Mouse (Mus musculus): Measurements from ENCODE around the gene Hectd4. TPM values are rescaled to one million over a fixed set of nuclear protein-coding genes. Genes with fewer than 3 reads are reported as not detected.
A peak's percentile ranks its signal among the peaks of the same experiment; 100 is the strongest.

The Hectd4 gene
- polyA plus RNA-seq, 1 experiment from 2014 or later = 9.7 TPM

- WGBS = 85% methylated on average over 7 of the region's 7 CpGs
- no peak overlapping the region for H3K9ac ChIP-seq (ENCODE audit: low read length)
- H3K4me3 ChIP-seq (ENCODE audit: low read depth, low read length) = no peak overlapping the region
- no peaks in the 10 kb centered on the region for H3K9me3 ChIP-seq (ENCODE audit: control insufficient read depth, low read length)
- H3K27me3 ChIP-seq (ENCODE audit: control insufficient read depth, insufficient read depth, low read length) = no peaks in the 10 kb centered on the region
- no peaks in the 10 kb centered on the region for H3K4me1 ChIP-seq (ENCODE audit: control insufficient read depth, insufficient read depth, low read length)
- no peak for ATAC-seq (ENCODE audit: low FRiP score)
- no peak overlapping the region for H3K27ac ChIP-seq (ENCODE audit: low read depth, low read length)
- DNase-seq (ENCODE audit: low spot score, missing footprints) = no peak
- no peak overlapping the region for H3K4me2 ChIP-seq
- H3K36me3 ChIP-seq (ENCODE audit: control insufficient read depth, insufficient read depth, low read length) = peaks cover 7% of the 10 kb centered on the region; the same call in 1 of the 2 replicates
These were observed 51.0 kb downstream of the Hectd4 start for GRCm38 (mm10) chr5:121271046-121271445.

GRCm38 (mm10) chr5:121276808-121277207, 56.8 kb downstream of the Hectd4 start:
- ATAC-seq (ENCODE audit: low FRiP score) = no peak
- H3K36me3 ChIP-seq (ENCODE audit: control insufficient read depth, insufficient read depth, low read length) = peaks cover 5% of the 10 kb centered on the region

GRCm38 (mm10) chr5:121280456-121280855, 60.4 kb downstream of the Hectd4 start:
- Histone ChIP-seq H3K36me3 (ENCODE audit: control insufficient read depth, insufficient read depth, low read length) (peaks cover 6% of the 10 kb centered on the region), H3K27me3 (ENCODE audit: control insufficient read depth, insufficient read depth, low read length) (no peaks in the 10 kb centered on the region), H3K9me3 (ENCODE audit: control insufficient read depth, low read length) (no peaks in the 10 kb centered on the region), H3K9ac (ENCODE audit: low read length) (no peak overlapping the region), H3K4me2 (no peak overlapping the region), H3K4me1 (ENCODE audit: control insufficient read depth, insufficient read depth, low read length) (no peaks in the 10 kb centered on the region), H3K27ac (ENCODE audit: low read depth, low read length) (no peak overlapping the region), H3K4me3 (ENCODE audit: low read depth, low read length) (no peak overlapping the region)
- ATAC-seq (ENCODE audit: low FRiP score) = no peak
- DNase-seq (ENCODE audit: low spot score, missing footprints) = peak; percentile 37
- WGBS = 87% methylated on average over 4 of the region's 4 CpGs

More at GRCm38 (mm10) chr5:121276808-121277207, 56.8 kb downstream of the Hectd4 start:
- Histone ChIP-seq H3K27me3 (ENCODE audit: control insufficient read depth, insufficient read depth, low read length) (no peaks in the 10 kb centered on the region), H3K9ac (ENCODE audit: low read length) (no peak overlapping the region), H3K9me3 (ENCODE audit: control insufficient read depth, low read length) (no peaks in the 10 kb centered on the region), H3K4me1 (ENCODE audit: control insufficient read depth, insufficient read depth, low read length) (no peaks in the 10 kb centered on the region), H3K27ac (ENCODE audit: low read depth, low read length) (no peak overlapping the region), H3K4me2 (no peak overlapping the region), H3K4me3 (ENCODE audit: low read depth, low read length) (no peak overlapping the region)
- 72% methylated on average over 1 of the region's 1 CpGs for WGBS
- peak; percentile 66 for DNase-seq (ENCODE audit: low spot score, missing footprints)

- ATAC-seq (ENCODE audit: low FRiP score) (no peak), DNase-seq (ENCODE audit: low spot score, missing footprints) (no peak)
- Histone ChIP-seq H3K4me1 (ENCODE audit: control insufficient read depth, insufficient read depth, low read length) (no peaks in the 10 kb centered on the region), H3K27me3 (ENCODE audit: control insufficient read depth, insufficient read depth, low read length) (no peaks in the 10 kb centered on the region), H3K9me3 (ENCODE audit: control insufficient read depth, low read length) (no peaks in the 10 kb centered on the region), H3K36me3 (ENCODE audit: control insufficient read depth, insufficient read depth, low read length) (peaks cover 14% of the 10 kb centered on the region), H3K9ac (ENCODE audit: low read length) (no peak overlapping the region), H3K27ac (ENCODE audit: low read depth, low read length) (no peak overlapping the region), H3K4me3 (ENCODE audit: low read depth, low read length) (no peak overlapping the region), H3K4me2 (no peak overlapping the region)
- WGBS = 90% methylated on average over 9 of the region's 9 CpGs
These were observed 63.0 kb downstream of the Hectd4 start for GRCm38 (mm10) chr5:121283051-121283450.

- WGBS = 87% methylated on average over 5 of the region's 5 CpGs
- Histone ChIP-seq H3K36me3 (ENCODE audit: control insufficient read depth, insufficient read depth, low read length) (peaks cover 12% of the 10 kb centered on the region), H3K4me3 (ENCODE audit: low read depth, low read length) (no peak overlapping the region), H3K4me1 (ENCODE audit: control insufficient read depth, insufficient read depth, low read length) (no peaks in the 10 kb centered on the region), H3K9ac (ENCODE audit: low read length) (no peak overlapping the region), H3K9me3 (ENCODE audit: control insufficient read depth, low read length) (no peaks in the 10 kb centered on the region), H3K4me2 (no peak overlapping the region), H3K27ac (ENCODE audit: low read depth, low read length) (no peak overlapping the region), H3K27me3 (ENCODE audit: control insufficient read depth, insufficient read depth, low read length) (no peaks in the 10 kb centered on the region)
- no peak for ATAC-seq (ENCODE audit: low FRiP score)
- no peak for DNase-seq (ENCODE audit: low spot score, missing footprints)
These were observed 64.8 kb downstream of the Hectd4 start for GRCm38 (mm10) chr5:121284816-121285215.

GRCm38 (mm10) chr5:121287213-121287612, 67.2 kb downstream of the Hectd4 start:
- no peak for DNase-seq (ENCODE audit: low spot score, missing footprints)
- Histone ChIP-seq H3K4me1 (ENCODE audit: control insufficient read depth, insufficient read depth, low read length) (no peaks in the 10 kb centered on the region), H3K9ac (ENCODE audit: low read length) (no peak overlapping the region), H3K36me3 (ENCODE audit: control insufficient read depth, insufficient read depth, low read length) (peaks cover 8% of the 10 kb centered on the region; the same call in 1 of the 2 replicates), H3K4me2 (no peak overlapping the region), H3K9me3 (ENCODE audit: control insufficient read depth, low read length) (no peaks in the 10 kb centered on the region), H3K27me3 (ENCODE audit: control insufficient read depth, insufficient read depth, low read length) (no peaks in the 10 kb centered on the region), H3K4me3 (ENCODE audit: low read depth, low read length) (no peak overlapping the region), H3K27ac (ENCODE audit: low read depth, low read length) (no peak overlapping the region)
- 90% methylated on average over 2 of the region's 2 CpGs for WGBS
- no peak for ATAC-seq (ENCODE audit: low FRiP score)

- ATAC-seq (ENCODE audit: low FRiP score) (no peak), DNase-seq (ENCODE audit: low spot score, missing footprints) (no peak)
- Histone ChIP-seq H3K4me3 (ENCODE audit: low read depth, low read length) (no peak overlapping the region), H3K4me1 (ENCODE audit: control insufficient read depth, insufficient read depth, low read length) (no peaks in the 10 kb centered on the region), H3K4me2 (no peak overlapping the region), H3K9ac (ENCODE audit: low read length) (no peak overlapping the region), H3K27me3 (ENCODE audit: control insufficient read depth, insufficient read depth, low read length) (no peaks in the 10 kb centered on the region), H3K27ac (ENCODE audit: low read depth, low read length) (no peak overlapping the region), H3K9me3 (ENCODE audit: control insufficient read depth, low read length) (no peaks in the 10 kb centered on the region), H3K36me3 (ENCODE audit: control insufficient read depth, insufficient read depth, low read length) (peaks cover 8% of the 10 kb centered on the region; the same call in 1 of the 2 replicates)
- WGBS = 92% methylated on average over 3 of the region's 3 CpGs
These were observed 70.3 kb downstream of the Hectd4 start for GRCm38 (mm10) chr5:121290289-121290688.

- Histone ChIP-seq H3K4me2 (no peak overlapping the region), H3K4me3 (ENCODE audit: low read depth, low read length) (no peak overlapping the region), H3K27me3 (ENCODE audit: control insufficient read depth, insufficient read depth, low read length) (no peaks in the 10 kb centered on the region), H3K9me3 (ENCODE audit: control insufficient read depth, low read length) (no peaks in the 10 kb centered on the region), H3K4me1 (ENCODE audit: control insufficient read depth, insufficient read depth, low read length) (no peaks in the 10 kb centered on the region), H3K36me3 (ENCODE audit: control insufficient read depth, insufficient read depth, low read length) (peaks cover 3% of the 10 kb centered on the region; the same call in 1 of the 2 replicates), H3K9ac (ENCODE audit: low read length) (no peak overlapping the region), H3K27ac (ENCODE audit: low read depth, low read length) (no peak overlapping the region)
- DNase-seq (ENCODE audit: low spot score, missing footprints) = no peak
- ATAC-seq (ENCODE audit: low FRiP score) = no peak
- 90% methylated on average over 16 of the region's 16 CpGs for WGBS
These were observed 72.5 kb downstream of the Hectd4 start for GRCm38 (mm10) chr5:121292309-121293165.

GRCm38 (mm10) chr5:121305009-121305408, 85.0 kb downstream of the Hectd4 start:
- Histone ChIP-seq H3K9ac (ENCODE audit: low read length) (no peak overlapping the region), H3K27me3 (ENCODE audit: control insufficient read depth, insufficient read depth, low read length) (no peaks in the 10 kb centered on the region), H3K4me1 (ENCODE audit: control insufficient read depth, insufficient read depth, low read length) (no peaks in the 10 kb centered on the region), H3K36me3 (ENCODE audit: control insufficient read depth, insufficient read depth, low read length) (peaks cover 15% of the 10 kb centered on the region), H3K27ac (ENCODE audit: low read depth, low read length) (no peak overlapping the region), H3K4me3 (ENCODE audit: low read depth, low read length) (no peak overlapping the region), H3K4me2 (no peak overlapping the region), H3K9me3 (ENCODE audit: control insufficient read depth, low read length) (no peaks in the 10 kb centered on the region)
- ATAC-seq (ENCODE audit: low FRiP score) (no peak), DNase-seq (ENCODE audit: low spot score, missing footprints) (no peak)
- 85% methylated on average over 7 of the region's 7 CpGs for WGBS
